Mouse (Mus musculus): ENCODE results near the gene Fbxl8. TPM values are rescaled to one million over a fixed set of nuclear protein-coding genes. Genes with fewer than 3 reads are reported as not detected.

Fbxl8 gene
- total RNA-seq, 2 experiments from 2014 or later: 0.58 to 0.61 TPM

DNA sequence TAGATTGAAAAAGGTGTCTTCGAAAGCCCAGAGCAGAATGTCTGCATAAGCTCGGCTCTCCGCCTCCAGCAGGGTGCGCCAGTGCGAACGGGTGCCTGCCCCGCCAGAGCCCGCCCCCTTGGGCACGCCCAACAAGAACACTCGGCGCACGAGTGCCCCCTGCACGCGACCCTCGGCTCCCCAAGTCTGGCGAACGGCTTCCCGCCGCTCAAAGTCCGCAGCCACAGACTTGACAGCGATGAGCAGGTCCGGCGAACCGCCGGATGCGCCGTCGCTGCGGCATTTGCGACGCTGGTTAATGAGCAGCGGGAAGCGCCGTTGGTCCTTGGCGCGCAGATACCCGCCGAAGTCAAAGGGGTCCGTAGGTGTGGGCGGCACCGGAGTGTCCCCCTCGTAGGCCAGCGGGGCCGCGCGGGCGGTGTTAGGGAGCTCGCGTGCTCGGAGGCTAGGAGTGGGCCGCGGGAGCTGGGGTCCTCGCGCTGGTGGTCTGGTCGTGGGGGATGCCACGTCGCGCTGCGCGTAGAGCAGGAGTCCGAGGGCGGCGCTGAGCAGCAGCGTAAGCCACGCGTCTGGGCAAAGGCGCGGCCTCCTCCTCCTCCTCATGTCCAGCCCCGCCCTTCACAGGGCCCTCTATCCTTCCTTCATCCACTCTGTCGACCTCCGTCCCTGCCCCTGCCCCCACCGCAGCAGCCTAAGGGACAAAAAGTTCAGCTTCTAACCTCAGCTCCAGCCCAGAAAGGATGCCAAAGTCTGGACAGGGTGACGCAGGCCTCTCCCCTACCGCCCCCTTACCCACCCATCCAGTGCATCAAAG, 10.1 kb upstream of the Fbxl8 start:
- DNase-seq (ENCODE audit: extremely low spot score in 1 of 2, low spot score in 2 of 2): peak; percentile 77 to 95
- intact Hi-C loops (cut with DNase I): no loop called here

DNA sequence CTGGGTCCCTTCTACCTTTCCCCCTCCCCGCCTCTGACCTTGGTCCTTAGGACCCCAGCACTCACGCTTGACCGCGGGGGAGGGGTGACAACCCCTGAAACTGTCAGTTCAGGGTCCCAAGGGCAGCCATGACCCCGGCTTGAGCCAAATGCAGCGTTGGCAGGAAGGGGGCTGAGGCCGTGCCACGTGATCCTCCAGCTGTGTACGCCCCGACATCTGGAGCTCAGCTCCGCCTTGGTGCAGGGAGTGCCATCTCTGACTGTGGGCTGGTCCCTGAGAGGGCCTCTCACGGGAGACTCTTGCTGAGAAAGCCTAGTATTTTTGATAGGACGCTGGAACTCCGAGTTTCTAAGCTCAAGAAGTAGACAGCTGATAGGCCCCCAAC, 9.5 kb upstream of the Fbxl8 start, which contains the start of gene B3gnt9:
Gene B3gnt9, minus strand, starts transcription at position 188 of the 385 bp plus-strand sequence.
- intact Hi-C loops (cut with DNase I): no loop called here
- DNase-seq (ENCODE audit: extremely low spot score in 1 of 2, low spot score in 2 of 2): peak in 1 of 2 experiments; percentile 76

GRCm38 (mm10) chr8:105257318-105258114, 6.9 kb upstream of the Fbxl8 start:
- intact Hi-C loops (cut with DNase I): no loop called here
- no peak for DNase-seq (ENCODE audit: extremely low spot score in 1 of 2, low spot score in 2 of 2)

DNA sequence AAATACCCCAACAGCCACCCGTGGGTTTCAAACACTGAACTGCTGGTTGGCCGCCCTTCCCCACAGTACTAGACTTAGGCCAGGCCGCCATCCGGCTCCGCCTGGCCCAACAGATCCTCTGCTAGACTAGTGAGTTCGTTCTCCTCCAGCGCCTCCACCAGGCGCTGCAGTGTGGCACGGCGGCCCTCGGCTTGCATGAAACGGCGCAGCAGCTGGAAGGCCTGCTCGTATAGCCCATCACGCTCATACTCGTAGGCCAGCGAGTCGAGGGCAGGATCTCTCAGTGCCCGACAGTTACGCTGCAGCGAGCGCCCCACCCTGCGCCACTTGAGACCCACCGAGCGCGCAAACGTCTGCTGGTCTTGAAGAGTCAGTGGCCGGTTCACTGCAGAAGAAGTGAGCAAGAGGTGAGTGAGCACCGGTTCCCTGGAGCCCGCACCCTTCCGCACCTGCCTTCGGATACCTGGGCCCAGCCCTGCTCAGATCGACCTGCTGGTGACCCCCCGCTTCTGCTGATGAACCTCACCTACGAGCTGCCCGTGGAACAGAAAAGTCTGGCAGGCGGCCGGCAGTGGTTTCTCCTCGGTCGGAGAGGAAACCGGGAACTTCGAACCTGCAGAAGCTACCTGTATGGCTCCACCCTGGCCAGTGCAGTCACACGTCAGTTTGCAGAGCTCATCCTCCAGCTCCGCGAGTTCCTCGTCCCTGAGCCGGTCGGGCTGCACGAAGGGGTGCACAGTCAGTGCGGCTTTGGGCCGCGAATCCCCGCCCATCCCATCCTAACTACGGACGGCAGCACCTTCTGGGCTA, 5.3 kb upstream of the Fbxl8 start:
- peak in 1 of 2 experiments; percentile 48 for DNase-seq (ENCODE audit: extremely low spot score in 1 of 2, low spot score in 2 of 2)
- intact Hi-C loops (cut with DNase I): no loop called here

DNA sequence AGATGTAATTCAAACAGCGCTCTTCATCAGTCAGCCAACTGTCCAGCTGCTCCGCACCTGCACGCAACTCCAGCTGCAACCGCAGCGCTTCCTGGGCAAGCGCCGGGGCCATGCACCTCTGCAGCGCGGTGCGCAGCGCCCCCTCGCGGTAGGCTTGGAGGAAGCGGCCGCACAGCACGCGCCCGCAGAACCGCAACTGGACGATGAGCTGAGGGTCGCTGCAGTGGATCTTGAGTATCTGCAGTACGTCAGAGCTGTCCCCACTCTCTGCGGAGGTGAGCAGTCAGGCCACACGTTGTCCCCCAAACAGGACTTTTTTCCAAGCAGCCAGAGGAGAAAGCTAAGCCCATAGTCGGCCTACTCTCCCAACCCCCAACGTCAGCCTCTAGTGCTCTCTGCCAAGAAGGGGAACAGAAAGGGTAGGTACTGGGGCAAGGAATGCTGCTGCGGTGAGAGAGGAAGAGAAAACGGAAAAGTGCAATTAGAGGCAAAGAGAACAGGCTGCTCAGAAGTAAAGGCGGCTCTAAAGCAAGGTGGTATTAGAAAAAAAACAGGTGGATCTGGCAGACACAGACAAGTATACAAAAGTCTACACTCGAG, 4.6 kb upstream of the Fbxl8 start:
- intact Hi-C loops (cut with DNase I): no loop called here

DNA sequence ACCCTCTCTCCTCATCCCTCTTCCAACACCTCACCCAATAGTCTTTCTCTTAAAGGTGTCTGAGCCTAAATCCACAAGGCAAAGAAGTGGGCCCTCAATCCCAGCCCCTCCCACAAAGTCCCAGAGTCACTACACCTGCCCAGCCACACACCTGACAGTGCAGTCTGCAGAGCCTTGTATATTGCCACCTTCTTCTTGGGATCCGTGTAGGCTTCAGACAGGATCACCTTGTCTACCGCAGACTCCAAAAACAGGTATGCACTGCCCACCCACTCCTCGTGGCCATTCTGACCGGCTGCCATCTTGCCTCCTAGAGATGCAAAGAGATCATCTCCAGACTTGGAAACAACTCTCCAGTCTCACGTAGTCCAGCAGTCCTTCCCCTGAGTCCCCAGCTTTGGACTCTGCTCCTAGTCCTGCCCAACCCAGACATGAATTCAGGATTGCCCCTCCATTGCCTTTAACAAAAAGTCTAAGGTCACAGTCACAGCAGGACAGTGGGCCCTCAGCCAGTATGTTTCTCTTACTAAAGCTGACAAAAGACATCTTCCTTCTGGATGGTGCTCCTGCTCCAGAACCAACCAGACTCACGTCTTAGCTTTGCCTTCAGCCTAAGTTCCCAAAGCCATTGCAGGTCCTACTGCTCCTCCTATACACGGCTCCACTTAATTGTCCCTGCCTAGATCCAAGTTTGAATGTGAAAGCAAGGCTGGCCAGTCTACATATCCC, 3.9 kb upstream of the Fbxl8 start:
- no peak for DNase-seq (ENCODE audit: extremely low spot score in 1 of 2, low spot score in 2 of 2)
- intact Hi-C loops (cut with DNase I): no loop called here

More for the DNA sequence above, 4.6 kb upstream of the Fbxl8 start:
- peak in 1 of 2 experiments; percentile 84 for DNase-seq (ENCODE audit: extremely low spot score in 1 of 2, low spot score in 2 of 2)

DNA sequence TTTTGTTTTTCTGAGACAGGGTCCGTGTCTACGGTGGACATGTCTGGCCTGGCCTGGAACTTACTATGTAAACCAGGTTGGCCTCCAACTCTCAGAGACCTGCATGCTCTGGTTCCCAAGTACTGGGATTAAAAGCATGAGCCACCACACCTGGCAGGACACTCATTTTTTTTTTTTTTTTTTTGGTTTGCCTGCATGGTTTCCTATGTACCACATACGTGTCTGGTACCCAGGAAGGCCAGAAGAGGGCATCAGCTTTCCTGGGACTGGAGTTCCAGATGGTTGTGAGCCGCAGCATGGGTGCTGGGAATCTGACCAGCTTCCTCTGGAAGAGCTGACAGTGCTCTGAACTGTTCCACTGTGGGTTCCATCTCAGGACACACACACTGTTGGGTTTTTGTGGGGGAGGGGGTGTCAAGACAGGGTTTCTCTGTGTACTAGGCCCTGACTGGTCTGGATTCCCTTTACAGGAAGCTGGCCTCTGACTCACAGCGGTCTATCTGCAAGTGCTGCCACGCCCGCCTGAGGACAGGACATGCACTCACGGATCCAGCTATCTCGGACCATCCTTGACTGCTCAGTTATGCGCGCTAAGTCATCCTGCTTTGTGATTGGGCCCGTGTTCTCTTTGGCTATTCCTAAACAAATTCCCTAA, 3.0 kb upstream of the Fbxl8 start:
- intact Hi-C loops (cut with DNase I): no loop called here

DNA sequence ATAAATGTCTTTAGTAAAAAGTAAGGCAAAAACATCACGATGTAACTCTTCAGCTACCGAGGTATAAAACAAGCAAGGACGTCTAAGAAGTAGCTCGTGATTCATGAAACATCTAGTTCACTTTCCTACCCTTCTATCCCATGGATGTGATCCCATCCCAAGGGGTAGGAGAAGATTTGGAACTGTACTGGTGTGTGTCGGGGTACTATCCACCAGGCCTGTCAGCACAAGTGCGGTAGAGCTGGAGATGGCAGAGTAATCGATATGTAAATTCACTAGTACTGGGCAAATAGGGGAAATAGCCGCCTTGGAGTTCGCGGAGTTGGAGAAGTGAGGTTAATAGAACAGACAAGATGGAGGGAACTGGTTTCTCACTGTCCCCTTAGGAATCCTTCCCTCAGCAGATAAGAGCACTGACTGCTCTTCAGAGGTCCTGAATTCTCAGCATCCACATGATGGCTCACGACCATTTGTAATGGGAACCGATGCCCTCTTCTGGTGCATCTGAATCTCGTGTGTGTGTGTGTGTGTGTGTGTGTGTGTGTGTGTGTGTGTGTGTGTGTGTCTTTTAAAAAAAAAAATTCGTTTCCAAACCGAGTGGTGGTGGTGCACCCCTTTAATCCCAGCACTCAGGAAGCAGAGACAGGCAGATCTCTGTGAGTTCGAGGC, 1.1 kb upstream of the Fbxl8 start:
- no peak for DNase-seq (ENCODE audit: extremely low spot score in 1 of 2, low spot score in 2 of 2)
- intact Hi-C loops (cut with DNase I): no loop called here

More for the DNA sequence above, 3.0 kb upstream of the Fbxl8 start:
- no peak for DNase-seq (ENCODE audit: extremely low spot score in 1 of 2, low spot score in 2 of 2)

DNA sequence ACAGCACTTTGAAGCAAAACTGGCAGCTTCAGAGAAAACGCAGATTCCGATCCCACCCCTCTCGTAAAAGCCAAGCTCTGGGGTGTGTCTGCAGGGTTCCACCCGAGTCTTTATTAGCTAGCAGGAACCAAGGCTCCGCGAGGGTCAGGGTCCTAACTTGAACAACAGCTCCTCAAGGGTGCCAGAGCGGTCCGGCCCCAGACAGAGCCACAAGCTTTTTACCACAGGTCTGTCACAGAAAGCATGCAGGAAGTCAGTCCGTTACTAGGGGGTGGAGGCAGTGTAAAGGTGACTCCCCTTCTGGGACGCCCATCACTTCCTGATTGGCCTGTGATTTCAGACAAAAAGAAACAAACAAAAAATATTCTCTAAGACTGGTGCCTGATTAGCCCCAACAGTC, 680 bp downstream of the Fbxl8 start:
- no peak for DNase-seq (ENCODE audit: extremely low spot score in 1 of 2, low spot score in 2 of 2)
- intact Hi-C loops (cut with DNase I): no loop called here

DNA sequence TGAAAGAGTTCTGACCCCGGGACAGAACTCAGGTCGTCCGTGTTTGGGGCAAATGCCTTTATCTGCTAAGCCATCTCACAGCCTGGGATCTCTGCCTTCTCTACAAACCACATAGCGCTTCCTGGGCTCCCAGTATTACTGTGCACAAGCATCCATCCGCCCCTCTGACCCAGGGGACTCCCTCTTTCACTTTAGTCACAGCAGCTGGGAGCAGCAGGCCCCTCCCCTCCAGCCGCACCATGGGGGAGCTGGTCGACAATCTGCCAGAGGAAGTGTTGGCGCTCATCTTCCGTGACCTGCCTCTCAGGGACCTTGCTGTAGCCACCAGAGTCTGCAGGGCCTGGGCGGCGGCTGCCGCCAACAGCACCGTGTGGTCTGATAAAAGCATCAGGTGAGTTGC, 2.3 kb downstream of the Fbxl8 start:
- intact Hi-C loops (cut with DNase I): no loop called here
- peak in 1 of 2 experiments; percentile 52 for DNase-seq (ENCODE audit: extremely low spot score in 1 of 2, low spot score in 2 of 2)

GRCm38 (mm10) chr8:105268342-105269074, 4.1 kb downstream of the Fbxl8 start:
- intact Hi-C loops (cut with DNase I): no loop called here
- DNase-seq (ENCODE audit: extremely low spot score in 1 of 2, low spot score in 2 of 2): peak; percentile 83 to 88

GRCm38 (mm10) chr8:105269075-105269458, 4.6 kb downstream of the Fbxl8 start:
- intact Hi-C loops (cut with DNase I): no loop called here
- DNase-seq (ENCODE audit: extremely low spot score in 1 of 2, low spot score in 2 of 2): peak in 1 of 2 experiments; percentile 76

DNA sequence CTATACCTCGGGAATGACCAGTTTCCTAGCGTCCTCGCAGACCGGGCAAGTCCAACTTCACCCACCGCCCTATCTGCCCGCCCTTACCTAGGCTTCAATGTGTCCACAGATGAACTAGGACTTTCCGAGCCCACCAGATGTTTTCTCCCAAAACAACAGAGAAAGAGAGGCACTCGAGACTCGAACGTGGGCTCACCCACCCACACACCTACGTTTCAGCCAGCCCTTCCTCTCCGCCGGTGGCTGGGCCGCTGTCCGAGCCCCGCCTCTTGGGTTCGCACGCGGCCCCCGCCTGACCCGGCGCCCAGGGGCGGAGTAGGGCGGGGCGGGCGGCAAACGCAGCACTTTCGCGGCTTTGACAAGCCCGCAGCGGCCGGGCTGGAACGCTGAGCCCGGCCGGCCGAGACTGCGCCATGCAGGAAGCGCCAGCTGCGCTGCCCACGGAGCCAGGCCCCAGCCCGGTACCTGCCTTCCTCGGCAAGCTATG, 5.1 kb downstream of the Fbxl8 start, which contains the start of gene Hsf4:
Gene Hsf4, plus strand, starts transcription at position 341 of the 487 bp plus-strand sequence.
- DNase-seq (ENCODE audit: extremely low spot score in 1 of 2, low spot score in 2 of 2): peak in 1 of 2 experiments; percentile 76
- intact Hi-C loops (cut with DNase I): no loop called here

DNA sequence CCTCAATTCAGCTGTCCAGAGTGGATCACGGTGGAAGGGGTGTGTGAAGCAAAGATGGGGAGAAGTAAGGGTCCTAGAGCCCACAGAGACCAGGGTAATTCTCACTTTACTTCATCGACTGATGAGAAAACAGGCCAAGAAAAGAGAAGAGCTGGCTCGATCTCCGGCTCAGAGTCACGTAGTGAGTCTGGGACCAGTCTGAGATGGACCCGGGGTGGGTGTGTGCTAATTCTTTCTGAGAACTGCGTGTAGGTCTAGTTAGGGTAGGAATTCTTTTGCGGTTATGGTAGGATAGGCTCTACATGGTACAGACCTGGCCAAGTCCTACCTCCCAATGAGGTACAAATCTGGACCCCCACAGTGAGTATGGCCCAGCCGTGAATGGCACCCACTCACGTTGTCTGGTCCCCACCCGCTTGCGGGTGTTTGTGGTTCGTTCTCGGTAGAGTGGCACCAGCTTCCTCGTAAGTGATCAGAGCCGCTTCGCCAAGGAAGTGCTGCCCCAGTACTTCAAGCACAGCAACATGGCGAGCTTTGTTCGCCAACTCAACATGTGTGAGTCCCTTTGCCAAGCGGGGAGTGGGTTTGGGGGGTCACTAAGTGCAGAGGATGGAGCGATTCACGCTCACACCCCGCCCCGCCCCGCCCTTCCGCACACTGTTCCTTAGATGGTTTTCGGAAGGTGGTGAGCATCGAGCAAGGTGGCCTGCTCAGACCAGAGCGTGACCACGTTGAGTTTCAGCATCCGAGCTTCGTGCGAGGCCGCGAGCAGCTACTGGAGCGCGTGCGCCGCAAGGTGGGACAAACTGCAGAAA, 5.9 kb downstream of the Fbxl8 start:
- intact Hi-C loops (cut with DNase I): no loop called here
- no peak for DNase-seq (ENCODE audit: extremely low spot score in 1 of 2, low spot score in 2 of 2)

DNA sequence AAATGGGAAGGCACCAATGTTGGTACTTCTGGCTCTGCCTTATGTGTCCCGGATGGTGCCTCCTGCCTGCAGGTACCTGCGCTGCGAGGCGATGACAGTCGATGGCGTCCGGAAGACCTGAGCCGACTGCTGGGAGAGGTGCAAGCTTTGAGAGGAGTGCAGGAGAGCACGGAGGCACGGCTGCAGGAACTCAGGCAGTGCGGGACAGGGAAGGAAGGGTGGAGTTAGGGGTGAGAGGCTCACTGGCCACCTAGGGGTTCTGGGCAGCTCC, 6.4 kb downstream of the Fbxl8 start:
- DNase-seq (ENCODE audit: extremely low spot score in 1 of 2, low spot score in 2 of 2): no peak
- intact Hi-C loops (cut with DNase I): no loop called here

DNA sequence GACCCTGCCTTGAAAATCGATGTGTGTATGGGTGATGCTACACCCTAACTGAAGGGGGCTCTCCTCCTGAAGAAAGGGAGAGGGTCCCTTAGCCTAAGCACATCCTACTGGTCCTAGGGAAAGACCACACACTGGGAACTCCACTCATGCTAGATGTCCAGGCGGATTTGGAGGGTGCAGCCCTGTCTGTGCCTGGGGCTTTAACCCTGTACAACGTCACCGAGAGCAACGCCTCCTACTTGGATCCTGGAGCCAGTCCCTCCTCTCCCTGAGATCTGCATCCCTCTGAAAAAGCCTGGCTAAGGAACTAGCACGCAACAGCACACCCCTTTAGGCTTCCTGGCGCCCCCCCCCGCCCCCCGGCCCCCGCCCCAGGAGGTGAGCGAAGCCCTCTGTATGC, 10.9 kb downstream of the Fbxl8 start:
- intact Hi-C loops (cut with DNase I): no loop called here
- DNase-seq (ENCODE audit: extremely low spot score in 1 of 2, low spot score in 2 of 2): no peak
